Mouse (Mus musculus): ENCODE data around the gene Lmx1b.

Gene Lmx1b

GRCm38 (mm10) chr2:33630081-33631021, 10.0 kb downstream of the Lmx1b start:
- DNase-seq, result no peak

- no peak for DNase-seq
Observed at GRCm38 (mm10) chr2:33629641-33630040, 10.7 kb downstream of the Lmx1b start.

GRCm38 (mm10) chr2:33628791-33629190, 11.5 kb downstream of the Lmx1b start:
- DNase-seq, result no peak

DNA sequence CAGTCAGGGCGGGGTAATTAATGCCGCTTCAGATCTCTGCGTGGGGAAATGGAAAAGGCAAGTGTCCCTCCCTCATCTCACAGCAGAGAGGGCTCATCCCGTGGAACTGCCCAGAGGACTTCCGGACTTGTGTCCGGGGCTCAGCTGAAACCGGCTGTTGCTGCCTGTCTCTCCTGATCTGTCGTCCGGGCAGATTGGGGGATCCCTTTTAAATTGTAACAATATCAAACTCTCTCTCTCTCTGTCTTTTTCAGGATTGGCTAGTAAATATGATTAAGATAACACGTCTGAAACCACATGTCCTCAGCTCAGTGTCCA, 13.3 kb downstream of the Lmx1b start:
- peak; percentile 59 for DNase-seq

GRCm38 (mm10) chr2:33626262-33627057, 13.9 kb downstream of the Lmx1b start:
- peak; percentile 53 for DNase-seq

GRCm38 (mm10) chr2:33617670-33618069, 22.6 kb downstream of the Lmx1b start:
- no peak for DNase-seq

- DNase-seq, result no peak
Observed at GRCm38 (mm10) chr2:33616411-33616843, 23.9 kb downstream of the Lmx1b start.

- DNase-seq, result no peak
Observed at GRCm38 (mm10) chr2:33615843-33616344, 24.4 kb downstream of the Lmx1b start.

DNA sequence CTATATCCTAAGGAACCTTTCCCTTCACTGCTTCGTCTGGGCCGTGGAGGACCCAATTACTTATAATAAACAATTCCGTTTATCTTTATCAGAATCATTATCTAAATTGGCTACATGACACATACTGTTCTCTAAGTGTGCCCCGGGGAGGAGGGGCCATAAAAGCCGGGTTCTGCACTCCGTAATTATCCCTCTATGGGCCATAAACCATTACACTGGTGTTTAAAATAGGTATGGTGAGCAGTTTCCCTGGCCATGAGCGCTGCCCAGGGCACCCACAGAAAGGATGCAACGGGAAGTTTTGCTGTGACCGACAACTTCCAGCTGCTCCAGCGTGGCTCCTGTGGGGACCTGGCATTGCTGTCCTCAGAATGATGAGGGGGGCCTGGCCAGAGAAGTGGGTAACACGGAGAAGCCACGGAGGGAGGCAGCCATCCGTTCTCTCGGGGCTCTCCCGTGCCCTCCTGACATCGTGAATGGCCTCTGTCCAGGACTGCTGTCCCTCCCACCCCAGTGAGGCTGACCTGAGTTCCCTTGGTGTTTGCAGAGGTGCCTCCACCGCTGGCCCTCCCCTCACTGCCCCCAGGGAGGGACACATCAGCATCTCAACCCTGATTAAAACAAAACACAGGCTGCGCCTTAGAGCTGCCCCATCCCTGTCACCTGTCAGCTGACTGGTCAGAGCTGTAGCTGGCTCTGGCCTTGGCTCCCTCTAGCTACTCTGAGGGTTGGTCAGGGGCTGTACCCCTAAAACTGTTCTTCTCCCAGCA, 34.6 kb downstream of the Lmx1b start:
- DNase-seq, result no peak

- no peak for DNase-seq
Observed at GRCm38 (mm10) chr2:33604846-33605486, 35.3 kb downstream of the Lmx1b start.

DNA sequence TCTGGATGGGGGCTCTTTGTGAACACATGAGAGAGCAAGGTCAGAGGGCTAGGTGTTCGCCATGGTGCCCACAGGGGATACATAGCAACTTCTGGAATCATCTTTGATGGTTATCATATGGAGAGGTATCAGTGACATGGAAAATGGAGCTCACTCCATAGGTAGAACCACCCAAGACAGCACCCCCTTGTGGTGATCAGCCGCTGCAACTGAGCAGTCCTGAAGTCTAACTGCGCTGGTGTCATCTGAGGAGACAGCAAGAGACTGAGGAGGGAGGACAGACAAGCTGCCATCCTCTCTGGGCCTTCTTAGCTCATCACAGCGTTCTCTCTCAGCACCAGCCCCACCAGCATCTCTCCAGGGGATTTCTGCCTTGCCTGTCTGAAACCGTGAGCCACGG, 39.8 kb downstream of the Lmx1b start:
- no peak for DNase-seq

- DNase-seq, result no peak
Observed at GRCm38 (mm10) chr2:33597384-33597783, 42.9 kb downstream of the Lmx1b start.

GRCm38 (mm10) chr2:33595085-33595423, 45.3 kb downstream of the Lmx1b start:
- no peak for DNase-seq

DNA sequence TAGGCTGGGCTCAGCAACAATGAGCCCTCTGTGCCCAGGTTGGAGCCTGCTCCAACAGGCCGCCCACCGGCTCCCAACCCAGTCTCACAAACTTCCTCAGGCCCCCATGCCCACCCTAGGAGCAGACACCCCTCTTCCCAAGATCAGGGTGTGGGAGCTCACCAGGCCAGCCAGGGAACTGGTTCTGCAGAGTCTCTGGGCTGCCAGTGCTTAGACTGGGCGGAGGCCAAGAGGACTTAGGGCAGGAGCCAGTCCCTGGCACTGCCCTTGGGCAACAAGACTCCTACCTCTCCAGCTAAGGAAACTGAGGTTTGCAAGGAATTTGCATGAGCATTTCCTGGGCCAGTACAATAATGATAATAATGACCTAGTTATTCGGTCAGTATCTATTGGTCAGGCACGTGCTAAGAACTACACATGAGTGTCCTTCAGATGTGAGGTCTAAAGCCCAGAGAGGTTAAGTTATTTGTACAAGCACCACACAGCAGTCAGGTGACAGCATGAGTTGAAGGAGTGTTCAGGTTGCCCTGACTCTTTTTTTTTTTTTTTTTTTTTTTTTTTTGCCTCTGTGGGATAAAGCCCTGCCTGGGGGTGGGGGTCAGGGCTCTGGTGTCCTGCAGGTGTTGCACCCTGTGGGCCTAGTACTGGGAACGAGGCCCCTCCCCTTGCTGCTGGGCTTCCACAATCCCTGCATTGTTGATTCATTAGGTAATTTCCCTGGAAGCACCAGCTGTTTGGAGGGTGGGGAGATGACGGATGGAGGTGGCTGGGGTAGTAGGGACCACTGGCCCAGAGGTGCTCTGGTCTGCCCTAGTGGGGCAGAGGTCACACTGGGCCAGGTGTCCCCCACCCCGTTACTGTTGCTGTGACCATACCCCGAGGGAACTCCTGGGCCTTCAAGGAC, 45.9 kb downstream of the Lmx1b start:
- no peak for DNase-seq

GRCm38 (mm10) chr2:33592931-33593555, 47.3 kb downstream of the Lmx1b start:
- DNase-seq, result no peak

DNA sequence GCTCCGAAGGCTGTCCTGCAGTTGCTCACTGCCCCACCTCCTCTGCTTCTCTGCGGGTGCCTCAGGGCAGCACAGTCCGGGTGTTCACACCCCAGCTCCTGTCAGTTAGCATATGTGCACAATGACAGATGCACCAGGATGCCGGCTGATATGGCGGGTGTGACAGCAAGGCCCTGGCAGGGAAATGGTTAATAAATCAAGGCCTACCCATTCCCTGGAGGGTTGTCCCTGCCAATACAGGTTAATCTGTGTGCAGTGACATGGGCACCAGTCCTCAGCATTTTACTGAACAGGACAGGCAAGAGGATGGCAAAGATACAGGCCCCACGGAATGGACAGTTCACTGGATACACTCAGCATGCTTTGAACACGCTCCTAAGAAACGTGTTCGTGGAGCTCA, 51.0 kb downstream of the Lmx1b start:
- DNase-seq, result no peak

DNA sequence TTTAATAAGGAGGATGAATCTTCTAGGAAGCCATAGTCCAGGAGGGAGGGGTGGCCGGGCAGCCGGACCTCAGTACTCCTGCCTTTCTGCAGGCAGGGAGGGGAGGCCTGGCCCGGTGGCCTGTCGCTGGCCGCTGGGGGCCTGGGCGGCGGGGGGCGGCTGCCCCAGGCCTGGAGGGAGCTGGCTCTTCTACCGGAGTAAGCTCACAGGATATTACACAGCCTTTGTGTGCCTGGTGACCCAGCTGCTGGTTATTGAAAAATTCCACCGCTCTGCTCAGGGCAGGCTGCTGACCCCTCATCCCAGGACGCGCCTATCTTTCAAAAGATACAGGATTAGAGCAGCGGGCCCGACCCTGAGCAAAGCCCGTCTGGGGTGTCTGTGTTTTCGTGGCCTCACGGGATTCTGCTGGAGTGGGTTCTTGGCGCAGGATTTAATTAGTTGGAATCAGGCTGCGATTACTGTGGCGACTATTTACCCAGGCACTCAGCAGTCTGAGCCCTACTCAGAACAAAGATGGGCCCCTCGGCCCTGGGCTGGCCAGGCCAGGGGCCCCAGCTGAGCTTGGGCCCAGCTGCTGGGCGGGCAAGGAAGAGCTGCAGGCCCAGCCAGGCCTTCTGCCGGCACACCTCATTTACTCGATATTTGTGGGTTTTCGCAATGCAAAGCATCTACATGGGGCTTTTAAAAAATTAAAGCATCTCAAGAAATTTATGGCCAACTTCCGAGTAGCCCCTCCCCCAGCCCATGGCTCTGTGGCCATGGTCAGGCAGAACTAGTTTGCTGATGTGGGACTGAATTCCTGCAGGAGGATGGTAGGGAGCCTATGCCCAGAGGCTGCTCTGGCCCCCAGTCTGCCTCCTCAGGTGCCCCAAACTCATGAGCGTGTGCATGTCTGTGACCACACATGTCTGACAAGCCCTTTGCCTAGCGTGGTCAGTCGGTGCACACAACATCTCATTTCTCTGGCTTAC, 55.1 kb downstream of the Lmx1b start:
- peak; percentile 51 for DNase-seq

GRCm38 (mm10) chr2:33583761-33584160, 56.5 kb downstream of the Lmx1b start:
- no peak for DNase-seq

GRCm38 (mm10) chr2:33583317-33583716, 57.0 kb downstream of the Lmx1b start:
- peak; percentile 49 for DNase-seq
